Mouse (Mus musculus) ES-E14 (cell line): ENCODE data around the gene Mrpl47. TPM values are rescaled to one million over a fixed set of nuclear protein-coding genes. Genes with fewer than 3 reads are reported as not detected.
"Not testable (repeated sequence)": the region's sequence is repeated elsewhere in the genome, so short reads cannot be mapped to it uniquely, and the experiment has no call there.

Experiments
- DNase-seq: peaks from one replicate; pipeline ENCODE4 v3.0.0-alpha.2; 2013; ENCODE audit warnings: low read depth, low spot score
- H3K27ac ChIP-seq: 2 replicates; pipeline ENCODE4 v1.5.1; 2012; ENCODE audit warnings: low read depth, mild to moderate bottlenecking, low read length, moderate library complexity, mixed read lengths; ENCODE audit not compliant: poor library complexity, insufficient read depth, severe bottlenecking
- H3K36me3 ChIP-seq: 2 replicates; pipeline ENCODE4 v1.6.1; 2012; ENCODE audit warnings: mild to moderate bottlenecking, low read length, moderate library complexity, mixed read lengths; ENCODE audit not compliant: control insufficient read depth, poor library complexity, insufficient read depth, severe bottlenecking
- H3K4me1 ChIP-seq, 2 experiments: fragments of 150-350 bp in 1 of 2; sonication (generic) in 1 of 2; 2 replicates each; pipeline ENCODE4 v1.6.1; 2012; ENCODE audit warnings: low read length in 2 of 2, mild to moderate bottlenecking in 1 of 2, mixed read lengths in 1 of 2; ENCODE audit not compliant: control insufficient read depth in 2 of 2, insufficient read depth in 2 of 2, poor library complexity in 1 of 2
- H3K4me3 ChIP-seq, 2 experiments: fragments of 150-350 bp in 1 of 2; sonication (generic) in 1 of 2; 2 replicates each; pipeline ENCODE4 v1.5.1; 2012; ENCODE audit warnings: low read length in 2 of 2, low read depth in 1 of 2, mild to moderate bottlenecking in 1 of 2, mixed read lengths in 1 of 2; ENCODE audit not compliant: insufficient read depth in 1 of 2, poor library complexity in 1 of 2, severe bottlenecking in 1 of 2
- H3K9ac ChIP-seq: 2 replicates; pipeline ENCODE4 v1.6.1; 2012; ENCODE audit warnings: low read depth, mild to moderate bottlenecking, low read length, mixed read lengths; ENCODE audit not compliant: poor library complexity, insufficient read depth, severe bottlenecking
- H3K9me3 ChIP-seq: fragments of 150-350 bp; sonication (generic); 2 replicates; pipeline ENCODE4 v1.6.1; 2012; ENCODE audit warnings: low read depth, mild to moderate bottlenecking, low read length; ENCODE audit not compliant: control insufficient read depth, insufficient read depth
- CHD2 ChIP-seq: IDR thresholded peaks from 2 replicates; pipeline ENCODE4 v1.6.1; 2014; ENCODE audit warnings: mild to moderate bottlenecking, low read depth, low read length, inconsistent platforms
- HCFC1 ChIP-seq: IDR thresholded peaks from 2 replicates; pipeline ENCODE4 v1.6.1; 2012; ENCODE audit warnings: low read length, inconsistent platforms, borderline replicate concordance; ENCODE audit not compliant: insufficient read depth
- MAFK ChIP-seq: IDR thresholded peaks from 2 replicates; pipeline ENCODE4 v1.6.1; 2014; ENCODE audit warnings: mild to moderate bottlenecking, low read depth, low read length, inconsistent platforms; ENCODE audit not compliant: insufficient read depth
- ZC3H11A ChIP-seq: IDR thresholded peaks from 2 replicates; pipeline ENCODE4 v1.6.1; 2012; ENCODE audit warnings: low read depth, mild to moderate bottlenecking, inconsistent platforms, low read length, borderline replicate concordance
- ZNF384 ChIP-seq: IDR thresholded peaks from 2 replicates; pipeline ENCODE4 v1.6.1; 2012; ENCODE audit warnings: low read depth, low read length, inconsistent platforms
- in situ Hi-C, 2 experiments: fragments of 600-800 bp; cut with MboI; formaldehyde crosslinking; loops; one replicate each; pipeline ENCODE4 v1.15.1; 2025; ENCODE audit warnings: low sequenced_read_pairs in 2 of 2, inconsistent platforms in 1 of 2; ENCODE audit not compliant: unreplicated experiment in 2 of 2
- total RNA-seq: library from RNA; depleted of rRNA; stranded (reverse); fragments of 300-350 nt; gene quantifications from 2 replicates; pipeline ENCODE4 v1.2.3, GENCODE M21; 2012

The Mrpl47 gene
- total RNA-seq, 1 experiment = 40.3 TPM

DNA sequence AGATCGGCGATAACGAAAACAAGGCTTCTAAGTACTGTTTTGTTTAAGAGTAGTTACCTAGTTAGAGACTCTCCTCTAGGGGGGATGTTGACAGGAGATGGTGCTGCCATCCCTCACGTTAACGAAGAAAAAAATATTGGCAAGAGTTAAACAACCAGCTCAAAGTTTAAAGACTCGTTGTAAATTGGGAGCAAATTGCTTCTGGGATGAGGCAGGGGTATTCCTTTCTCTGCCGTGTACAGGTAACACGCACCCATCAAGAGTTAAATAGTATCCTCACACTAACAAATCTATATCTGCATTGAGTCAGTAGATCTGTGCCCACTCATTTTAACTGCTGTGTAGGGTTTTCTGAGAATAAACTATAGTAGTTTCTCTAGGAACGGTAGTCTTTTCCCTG, 28.0 kb downstream of the Mrpl47 start:
- in situ Hi-C loops = loop anchor here in 1 of 2 experiments (25.0 kb wide), 1 partner anchor 1353 kb away; no protein-coding TSS in a partner anchor

DNA sequence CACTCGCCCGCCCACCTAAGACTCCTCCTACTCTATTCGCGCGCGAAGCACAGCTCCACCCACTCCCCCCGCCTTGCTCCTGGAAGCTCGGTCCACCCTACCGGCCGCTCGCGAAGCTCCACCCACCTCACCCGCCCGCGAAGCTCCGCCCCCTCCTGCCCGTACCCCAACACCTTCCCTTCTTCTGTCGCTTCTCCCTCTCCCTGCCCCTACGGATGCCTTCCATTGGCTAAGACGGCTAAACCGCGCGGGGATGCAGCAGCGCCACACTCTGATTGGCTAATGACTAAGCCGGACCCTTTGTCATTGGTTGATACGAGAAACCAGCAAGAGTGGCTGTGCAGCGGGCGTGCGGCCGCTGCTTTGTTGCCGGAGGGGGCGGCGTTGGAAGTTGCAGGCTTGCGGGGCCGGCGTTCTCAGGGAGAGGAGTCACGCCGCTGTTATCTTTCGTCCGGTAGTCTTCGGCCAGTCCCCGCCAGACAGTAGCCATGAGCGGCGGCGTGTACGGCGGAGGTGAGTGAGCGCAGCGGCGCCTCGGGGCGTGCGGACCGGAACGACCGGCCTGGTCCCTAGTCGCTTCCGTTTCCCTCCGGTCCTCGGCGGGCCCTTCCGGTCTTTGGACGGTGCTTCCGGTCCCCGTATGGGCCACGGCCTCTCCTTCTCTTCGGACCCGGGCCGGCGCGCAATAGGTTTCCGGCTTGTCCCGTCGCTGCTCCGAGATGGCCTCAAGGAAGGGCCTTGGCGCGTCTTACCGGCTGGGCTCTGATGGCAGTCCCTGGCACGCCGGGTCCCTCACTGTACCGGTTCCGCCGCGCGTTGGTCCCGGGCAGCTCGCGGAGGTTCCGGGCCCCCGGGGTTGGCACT, 28.8 kb downstream of the Mrpl47 start:
- peak overlapping the region; percentile 87 for H3K27ac ChIP-seq
- H3K4me3 ChIP-seq = peak overlapping the region; percentile 79 to 87
- in situ Hi-C loops = loop anchor here in 1 of 2 experiments (25.0 kb wide), 1 partner anchor 1354 kb away; no protein-coding TSS in a partner anchor
- H3K4me1 ChIP-seq = peaks cover 6 to 13% of the 10 kb centered on the region in 2 experiments
- H3K36me3 ChIP-seq = peaks cover 20% of the 10 kb centered on the region
- DNase-seq = peak; percentile 97
- TF ChIP-seq CHD2 (peak; percentile 89), HCFC1 (peak; percentile 75; the same call in 1 of the 2 replicates), ZNF384 (no peak), MAFK (no peak), ZC3H11A (no peak)
- no peaks in the 10 kb centered on the region for H3K9me3 ChIP-seq
- H3K9ac ChIP-seq = peak overlapping the region; percentile 95

More for the DNA sequence above, 28.0 kb downstream of the Mrpl47 start:
- TF ChIP-seq ZNF384 (no peak), HCFC1 (no peak), ZC3H11A (no peak), MAFK (no peak), CHD2 (no peak)
- peak overlapping the region; percentile 95 for H3K9ac ChIP-seq
- peaks cover 6 to 13% of the 10 kb centered on the region in 2 experiments for H3K4me1 ChIP-seq
- no peak for DNase-seq
- peak overlapping the region; percentile 79 to 87 for H3K4me3 ChIP-seq
- peaks cover 21% of the 10 kb centered on the region for H3K36me3 ChIP-seq
- no peaks in the 10 kb centered on the region for H3K9me3 ChIP-seq
- H3K27ac ChIP-seq = peak overlapping the region; percentile 87; the same call in 1 of the 2 replicates

DNA sequence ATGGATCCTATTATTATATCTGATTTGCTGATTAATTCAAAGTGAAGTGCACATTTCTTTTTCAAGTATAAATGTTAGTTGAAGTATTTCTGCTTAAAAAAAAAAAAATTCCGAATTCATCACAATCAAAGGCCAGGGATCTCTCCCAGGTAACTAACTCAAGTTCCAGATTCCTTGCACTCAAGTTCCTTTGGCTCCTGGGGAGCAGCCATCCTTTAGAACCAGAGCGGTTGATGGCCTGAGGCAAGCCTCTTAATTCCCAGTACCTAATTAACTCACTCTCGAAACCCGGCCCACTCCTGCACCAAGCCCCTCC, 29.4 kb downstream of the Mrpl47 start:
- in situ Hi-C loops = loop anchor here in 1 of 2 experiments (25.0 kb wide), 1 partner anchor 1354 kb away; no protein-coding TSS in a partner anchor
- H3K9ac ChIP-seq = no peak overlapping the region
- H3K27ac ChIP-seq = no peak overlapping the region; the same call in 1 of the 2 replicates
- H3K4me1 ChIP-seq = peaks cover 6 to 13% of the 10 kb centered on the region in 2 experiments
- H3K4me3 ChIP-seq = peak overlapping the region in 1 of 2 experiments; percentile 48; a peak in 2 of 4 replicates
- no peaks in the 10 kb centered on the region for H3K9me3 ChIP-seq
- DNase-seq = no peak
- H3K36me3 ChIP-seq = peaks cover 15% of the 10 kb centered on the region
- TF ChIP-seq ZC3H11A (no peak), HCFC1 (no peak), ZNF384 (no peak; the same call in none of the 2 replicates), MAFK (no peak), CHD2 (no peak)

DNA sequence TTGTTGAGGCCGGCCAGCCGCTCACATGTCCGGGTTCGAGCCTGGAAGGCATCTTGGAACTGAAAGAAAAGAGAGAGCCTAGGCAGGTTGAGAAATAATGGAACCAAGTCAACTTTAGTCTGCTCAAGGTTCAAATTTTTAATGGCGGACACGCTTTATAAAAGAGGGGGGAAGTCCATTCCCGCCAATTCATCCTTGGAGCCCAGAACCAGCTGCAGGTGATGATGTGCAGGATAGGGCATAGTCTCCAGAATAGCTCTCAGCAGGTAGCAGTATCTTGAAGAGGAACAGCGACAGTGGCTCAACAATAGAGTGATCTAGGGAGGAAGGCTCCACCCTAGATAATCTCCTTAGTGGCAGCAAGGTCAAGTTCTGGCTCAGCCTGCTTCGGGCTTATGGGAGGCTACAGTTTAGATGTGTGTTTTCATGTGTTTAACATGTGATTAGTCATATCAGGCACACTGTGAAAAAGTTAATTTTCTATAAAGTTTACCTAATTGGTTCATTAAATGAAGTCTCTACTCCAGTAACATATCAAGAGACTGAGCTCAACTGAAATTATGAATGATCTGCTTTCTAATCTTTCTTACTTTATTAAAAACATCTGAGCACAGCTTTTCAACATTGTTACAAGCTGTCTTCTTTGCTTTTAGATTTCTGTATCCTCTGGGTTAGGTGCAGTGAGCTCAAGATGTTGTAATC, 31.6 kb downstream of the Mrpl47 start, which contains the start of gene Actl6a:
Gene Actl6a, plus strand, starts transcription at position 652 of the 702 bp plus-strand sequence.
- not testable (repeated sequence) for H3K4me3 ChIP-seq, DNase-seq, H3K36me3 ChIP-seq, H3K9me3 ChIP-seq
- Histone ChIP-seq H3K9ac (peak within 1 kb of the TSS; percentile 20; the same call in 1 of the 2 replicates), H3K27ac (peak within 1 kb of the TSS; percentile 60), H3K4me1 (peaks cover 6 to 13% of the 10 kb centered on the region in 2 experiments)
- in situ Hi-C loops = loop anchor here in 1 of 2 experiments (25.0 kb wide), 1 partner anchor 1357 kb away; no protein-coding TSS in a partner anchor

DNA sequence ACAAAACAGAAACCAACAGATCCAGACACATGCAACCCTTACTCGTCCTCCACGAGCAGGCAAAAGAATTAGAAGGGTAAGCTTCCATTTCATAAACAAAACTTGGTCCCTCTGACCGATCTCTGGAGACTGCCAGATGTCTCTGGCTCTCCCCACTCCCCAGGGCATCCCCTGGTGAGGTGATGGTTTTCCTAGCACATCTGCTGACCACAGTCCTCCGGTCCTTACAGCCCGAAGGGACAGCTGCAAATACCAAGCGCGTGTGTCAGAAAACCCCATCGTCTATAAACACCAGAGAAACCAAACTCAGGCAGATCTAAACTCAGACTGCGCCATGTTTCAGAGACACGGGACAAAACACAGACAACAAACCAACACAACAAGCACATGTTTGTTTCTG, 32.8 kb downstream of the Mrpl47 start:
- not testable (repeated sequence) for H3K27ac ChIP-seq, H3K9me3 ChIP-seq, H3K4me1 ChIP-seq, H3K36me3 ChIP-seq, DNase-seq, H3K9ac ChIP-seq, H3K4me3 ChIP-seq
- in situ Hi-C loops = loop anchor here in 1 of 2 experiments (25.0 kb wide), 1 partner anchor 1358 kb away; no protein-coding TSS in a partner anchor

DNA sequence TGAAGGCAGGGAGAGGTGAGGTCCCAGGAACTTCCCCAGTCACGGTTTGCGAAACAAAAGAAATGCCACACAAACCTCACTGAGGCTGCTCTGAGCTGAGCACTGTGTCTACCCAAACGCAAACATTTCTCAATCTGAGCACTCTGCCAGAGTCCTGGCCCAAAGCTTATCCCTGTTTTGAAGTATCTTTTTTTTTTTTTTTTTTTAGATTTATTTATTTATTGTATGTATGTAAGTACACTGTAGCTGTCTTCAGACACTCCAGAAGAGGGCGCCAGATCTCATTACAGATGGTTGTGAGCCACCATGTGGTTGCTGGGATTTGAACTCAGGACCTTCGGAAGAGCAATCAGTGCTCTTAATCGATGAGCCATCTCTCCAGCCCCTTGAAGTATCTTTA, 33.4 kb downstream of the Mrpl47 start:
- not testable (repeated sequence) for H3K9ac ChIP-seq, H3K4me3 ChIP-seq, DNase-seq, H3K9me3 ChIP-seq, H3K27ac ChIP-seq, H3K4me1 ChIP-seq, H3K36me3 ChIP-seq
- in situ Hi-C loops = loop anchor here in 1 of 2 experiments (25.0 kb wide), 1 partner anchor 1358 kb away; no protein-coding TSS in a partner anchor
